Mouse (Mus musculus): ENCODE measurements around the gene Hmgb1. TPM values are rescaled to one million over a fixed set of nuclear protein-coding genes. Genes with fewer than 3 reads are reported as not detected.

Hmgb1 gene
- total and polyA plus RNA-seq, 3 experiments: 227 to 899 (median 288) TPM

DNA sequence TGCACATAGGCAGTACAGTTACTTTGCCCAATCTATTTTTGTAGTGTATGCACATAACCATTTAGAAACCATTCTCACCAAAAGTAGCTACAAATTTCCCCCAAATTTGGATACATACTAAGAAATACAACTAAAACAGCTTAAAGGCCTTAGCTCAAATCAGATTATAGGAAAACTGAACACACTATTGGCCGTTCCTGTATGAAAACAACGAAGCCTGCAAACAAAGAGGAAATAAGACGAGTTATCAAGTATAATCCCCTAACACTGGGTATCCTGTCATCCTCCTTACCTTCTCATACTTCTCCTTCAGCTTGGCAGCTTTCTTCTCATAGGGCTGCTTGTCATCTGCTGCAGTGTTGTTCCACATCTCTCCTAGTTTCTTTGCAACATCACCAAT is 134.9 kb downstream of the Hmgb1 start:
- no peak overlapping the region for H3K4me2 ChIP-seq (ENCODE audit: insufficient read depth, low read depth, poor library complexity, severe bottlenecking)
- no peak overlapping the region for H3K4me3 ChIP-seq (replicated peaks in 1 of 3; ENCODE audit: low read depth in 2 of 3, low read length in 2 of 3, poor library complexity in 1 of 3)
- TF ChIP-seq ZKSCAN1 (IDR thresholded peaks at IDR 0.05; ENCODE audit: borderline replicate concordance, low read depth, low read length) (no peak), NELFE (IDR thresholded peaks at IDR 0.05; ENCODE audit: low read depth, low read length) (no peak), E2F4 (IDR thresholded peaks at IDR 0.05; ENCODE audit: insufficient replicate concordance, low read depth, low read length) (no peak), POLR2A (IDR thresholded peaks at IDR 0.05; ENCODE audit: low read depth, low read length) (no peak), ZNF384 (IDR thresholded peaks at IDR 0.05; ENCODE audit: low read depth, low read length) (no peak), ZC3H11A (IDR thresholded peaks at IDR 0.05; ENCODE audit: low read depth, low read length) (no peak), MXI1 (IDR thresholded peaks at IDR 0.05; ENCODE audit: low read depth, low read length) (no peak)
- H3K27ac ChIP-seq (ENCODE audit: insufficient read depth, low read depth): no peak overlapping the region
- H3K36me3 ChIP-seq (replicated peaks in 1 of 2; ENCODE audit: control insufficient read depth in 1 of 2, insufficient read depth in 1 of 2, low read length in 1 of 2): peaks cover 22 to 39% of the 10 kb centered on the region in 2 experiments
- H3K79me2 ChIP-seq (replicated peaks; ENCODE audit: control insufficient read depth, extremely low read depth, insufficient read depth, poor library complexity, severe bottlenecking): peaks cover 32% of the 10 kb centered on the region
- no peak for DNase-seq (ENCODE audit: extremely low read depth)
- no peaks in the 10 kb centered on the region for H3K27me3 ChIP-seq (replicated peaks)
- dilution Hi-C loops (cut with MboI; ENCODE audit: extremely low pct_ligation_motif_present, extremely low pct_unique_long_range_greater_than_20kb, low sequenced_read_pairs) (no loop called here), in situ Hi-C loops (cut with MboI; ENCODE audit: low pct_ligation_motif_present, low pct_unique_long_range_greater_than_20kb, low sequenced_read_pairs) (no loop called here)
- H3K4me1 ChIP-seq (ENCODE audit: control insufficient read depth in 1 of 2, insufficient read depth in 2 of 2): peaks cover 0 to 18% of the 10 kb centered on the region in 2 experiments; a peak in 2 of 4 replicates
- no peak overlapping the region for H3K9ac ChIP-seq (ENCODE audit: insufficient read depth, low read depth)
- peaks cover 2% of the 10 kb centered on the region for H3K9me3 ChIP-seq (replicated peaks; ENCODE audit: low read length)

DNA sequence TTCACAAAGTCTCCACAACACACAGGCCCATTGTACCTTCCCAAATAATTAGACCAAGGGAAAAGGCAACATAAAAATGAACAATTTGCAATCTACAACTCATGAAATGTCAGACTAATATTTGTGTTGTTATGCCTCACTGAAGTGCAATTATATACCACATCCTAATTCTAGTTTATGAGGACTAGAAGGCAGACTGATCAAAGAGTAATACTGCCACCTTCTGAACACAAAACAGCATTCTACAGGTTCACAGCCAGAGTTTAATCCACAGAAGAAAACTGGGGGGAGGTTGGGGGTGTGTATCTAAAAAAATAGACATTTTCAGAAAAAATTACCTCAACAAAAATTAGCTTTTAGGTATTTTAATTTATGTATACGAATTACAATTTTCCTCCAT is 135.3 kb downstream of the Hmgb1 start:
- H3K9me3 ChIP-seq (replicated peaks; ENCODE audit: low read length): peaks cover 2% of the 10 kb centered on the region
- H3K9ac ChIP-seq (ENCODE audit: insufficient read depth, low read depth): no peak overlapping the region
- no peaks in the 10 kb centered on the region for H3K27me3 ChIP-seq (replicated peaks)
- peak; percentile 22; the same call in 1 of the 2 replicates for TF ChIP-seq SMC3 (IDR thresholded peaks at IDR 0.05; ENCODE audit: low read depth, low read length)
- TF ChIP-seq RAD21 (IDR thresholded peaks at IDR 0.05; ENCODE audit: low read depth, low read length): peak; percentile 46
- TF ChIP-seq CTCF (conservative IDR thresholded peaks at IDR 0.05 in 1 of 2, IDR thresholded peaks at IDR 0.05 in 1 of 2; ENCODE audit: low read depth in 2 of 2, low read length in 2 of 2): peak in 1 of 2 experiments; percentile 46; a peak in 2 of 4 replicates
- TF ChIP-seq ZKSCAN1 (IDR thresholded peaks at IDR 0.05; ENCODE audit: borderline replicate concordance, low read depth, low read length): no peak
- no peak for TF ChIP-seq MAX (IDR thresholded peaks at IDR 0.05; ENCODE audit: low read length)
- no peak for TF ChIP-seq TCF12 (IDR thresholded peaks at IDR 0.05; ENCODE audit: low read depth, low read length)
- in situ Hi-C loops (cut with MboI; ENCODE audit: low pct_ligation_motif_present, low pct_unique_long_range_greater_than_20kb, low sequenced_read_pairs): no loop called here
- DNase-seq (ENCODE audit: extremely low read depth): no peak
- H3K79me2 ChIP-seq (replicated peaks; ENCODE audit: control insufficient read depth, extremely low read depth, insufficient read depth, poor library complexity, severe bottlenecking): peaks cover 32% of the 10 kb centered on the region
- dilution Hi-C loops (cut with MboI; ENCODE audit: extremely low pct_ligation_motif_present, extremely low pct_unique_long_range_greater_than_20kb, low sequenced_read_pairs): no loop called here
- H3K27ac ChIP-seq (ENCODE audit: insufficient read depth, low read depth): no peak overlapping the region
- H3K4me1 ChIP-seq (ENCODE audit: control insufficient read depth in 1 of 2, insufficient read depth in 2 of 2): peaks cover 0 to 17% of the 10 kb centered on the region in 2 experiments; a peak in 2 of 4 replicates
- H3K4me3 ChIP-seq (replicated peaks in 1 of 3; ENCODE audit: low read depth in 2 of 3, low read length in 2 of 3, poor library complexity in 1 of 3): no peak overlapping the region
- peaks cover 22 to 39% of the 10 kb centered on the region in 2 experiments for H3K36me3 ChIP-seq (replicated peaks in 1 of 2; ENCODE audit: control insufficient read depth in 1 of 2, insufficient read depth in 1 of 2, low read length in 1 of 2)
- no peak overlapping the region for H3K4me2 ChIP-seq (ENCODE audit: insufficient read depth, low read depth, poor library complexity, severe bottlenecking)

- Histone ChIP-seq H3K4me1 (ENCODE audit: control insufficient read depth in 1 of 2, insufficient read depth in 2 of 2) (peaks cover 0 to 13% of the 10 kb centered on the region in 2 experiments; a peak in 1 of 4 replicates), H3K27ac (ENCODE audit: insufficient read depth, low read depth) (no peak overlapping the region), H3K4me3 (replicated peaks in 1 of 3; ENCODE audit: low read depth in 2 of 3, low read length in 2 of 3, poor library complexity in 1 of 3) (no peak overlapping the region), H3K27me3 (replicated peaks) (no peaks in the 10 kb centered on the region), H3K9ac (ENCODE audit: insufficient read depth, low read depth) (no peak overlapping the region), H3K4me2 (ENCODE audit: insufficient read depth, low read depth, poor library complexity, severe bottlenecking) (no peak overlapping the region), H3K36me3 (replicated peaks in 1 of 2; ENCODE audit: control insufficient read depth in 1 of 2, insufficient read depth in 1 of 2, low read length in 1 of 2) (peaks cover 22 to 39% of the 10 kb centered on the region in 2 experiments), H3K9me3 (replicated peaks; ENCODE audit: low read length) (peaks cover 2% of the 10 kb centered on the region), H3K79me2 (replicated peaks; ENCODE audit: control insufficient read depth, extremely low read depth, insufficient read depth, poor library complexity, severe bottlenecking) (peaks cover 23% of the 10 kb centered on the region)
- dilution Hi-C loops (cut with MboI; ENCODE audit: extremely low pct_ligation_motif_present, extremely low pct_unique_long_range_greater_than_20kb, low sequenced_read_pairs) (no loop called here), in situ Hi-C loops (cut with MboI; ENCODE audit: low pct_ligation_motif_present, low pct_unique_long_range_greater_than_20kb, low sequenced_read_pairs) (no loop called here)
- no peak for DNase-seq (ENCODE audit: extremely low read depth)
- TF ChIP-seq ETS1 (conservative IDR thresholded peaks at IDR 0.05; ENCODE audit: low read depth, low read length) (no peak), ZMIZ1 (IDR thresholded peaks at IDR 0.05; ENCODE audit: low read depth, low read length) (peak; percentile 0; the same call in 1 of the 2 replicates)
Observed at GRCm38 (mm10) chr5:149046650-149047049, 137.6 kb downstream of the Hmgb1 start.

All from CH12.LX (cell line).